9 mouse cellular contexts compared by ENCODE assay signal in genomic region chr13:104176874-104177273, GRCm38 (mm10). TPM values are rescaled to one million over a fixed set of nuclear protein-coding genes. Genes with fewer than 3 reads are reported as not detected.
A peak's percentile ranks its signal among the peaks of the same experiment; 100 is the strongest.
DNase-seq lines count a peak whose midpoint lies in the region; ATAC-seq lines count a peak whose summit lies in the region.
"Had no signal": no experiment of that assay in that cellular context is flagged by ENCODE, and none has a peak within 500 bp of the region (broad histone marks: within the 10 kb centered on the region; RNA-seq: fewer than 3 reads in every experiment).

No protein-coding gene starts in this region.

- WGBS in liver, embryonic 11.5 days: 51% methylated on average over 3 of the region's 3 CpGs
- 71% methylated on average over 3 of the region's 3 CpGs for WGBS in embryonic facial prominence, embryonic 14.5 days
- WGBS in limb, embryonic 10.5 days: 84% methylated on average over 3 of the region's 3 CpGs
- 86% methylated on average over 3 of the region's 3 CpGs for WGBS in neural tube, embryonic 14.5 days

- H3K4me1 ChIP-seq in liver, embryonic 11.5 days (replicated peaks; ENCODE audit: control insufficient read depth, insufficient read depth, low read length): peaks cover 12% of the 10 kb centered on the region; the same call in 1 of the 2 replicates
- peaks cover 14% of the 10 kb centered on the region for H3K4me1 ChIP-seq in embryonic facial prominence, embryonic 14.5 days (ENCODE audit: control insufficient read depth, insufficient read depth, low read length)
- peaks cover 15% of the 10 kb centered on the region for H3K4me1 ChIP-seq in limb, embryonic 10.5 days
- H3K4me1 ChIP-seq in neural tube, embryonic 14.5 days (ENCODE audit: control insufficient read depth, insufficient read depth, low read length): peaks cover 13% of the 10 kb centered on the region

- no peaks in the 10 kb centered on the region for H3K9me3 ChIP-seq in liver, embryonic 11.5 days (ENCODE audit: control insufficient read depth, low read length)
- H3K9me3 ChIP-seq in embryonic facial prominence, embryonic 14.5 days (ENCODE audit: control insufficient read depth, low read length): no peaks in the 10 kb centered on the region
- H3K9me3 ChIP-seq in limb, embryonic 10.5 days (replicated peaks): no peaks in the 10 kb centered on the region
- no peaks in the 10 kb centered on the region for H3K9me3 ChIP-seq in neural tube, embryonic 14.5 days (ENCODE audit: control insufficient read depth, low read length)

- no peaks in the 10 kb centered on the region for H3K27me3 ChIP-seq in liver, embryonic 11.5 days (replicated peaks; ENCODE audit: control insufficient read depth, insufficient read depth, low read length)
- no peaks in the 10 kb centered on the region for H3K27me3 ChIP-seq in embryonic facial prominence, embryonic 14.5 days (replicated peaks; ENCODE audit: control insufficient read depth, insufficient read depth, low read length)
- H3K27me3 ChIP-seq in limb, embryonic 10.5 days (ENCODE audit: low read depth, poor library complexity, severe bottlenecking): no peaks in the 10 kb centered on the region
- no peaks in the 10 kb centered on the region for H3K27me3 ChIP-seq in neural tube, embryonic 14.5 days (ENCODE audit: control insufficient read depth, insufficient read depth, low read length)

- no peak for ATAC-seq in liver, embryonic 11.5 days (replicated peaks; ENCODE audit: low FRiP score)
- ATAC-seq in embryonic facial prominence, embryonic 14.5 days (ENCODE audit: low read depth): no peak
- ATAC-seq in neural tube, embryonic 14.5 days (ENCODE audit: low read depth): no peak
- ATAC-seq in CD4-positive, CD25-positive, alpha-beta regulatory T cell, adult 4 months: no peak
- no peak for ATAC-seq in inflammation-experienced regulatory T-cells, adult 6 months
- no peak for ATAC-seq in megakaryocyte progenitor cell, adult 5-6 weeks (replicated peaks; ENCODE audit: poor library complexity)

- no peak overlapping the region for H3K27ac ChIP-seq in liver, embryonic 11.5 days (ENCODE audit: low read depth, low read length)
- no peak overlapping the region for H3K27ac ChIP-seq in embryonic facial prominence, embryonic 14.5 days (replicated peaks; ENCODE audit: low read depth, low read length)
- no peak overlapping the region for H3K27ac ChIP-seq in limb, embryonic 10.5 days
- no peak overlapping the region for H3K27ac ChIP-seq in neural tube, embryonic 14.5 days (ENCODE audit: low read depth, low read length)

- no peak overlapping the region for H3K9ac ChIP-seq in liver, embryonic 11.5 days (ENCODE audit: low read depth, low read length)
- H3K9ac ChIP-seq in embryonic facial prominence, embryonic 14.5 days (ENCODE audit: low read depth, low read length): peak overlapping the region; percentile 53
- H3K9ac ChIP-seq in neural tube, embryonic 14.5 days (replicated peaks; ENCODE audit: low read depth, low read length): no peak overlapping the region

- H3K4me2 ChIP-seq in liver, embryonic 11.5 days: peak overlapping the region; percentile 80
- H3K4me2 ChIP-seq in embryonic facial prominence, embryonic 14.5 days (ENCODE audit: low read depth, low read length): peak overlapping the region; percentile 70
- peak overlapping the region; percentile 80 for H3K4me2 ChIP-seq in neural tube, embryonic 14.5 days (ENCODE audit: low read depth, low read length)

- H3K4me3 ChIP-seq in liver, embryonic 11.5 days (ENCODE audit: low read depth, low read length): peak overlapping the region; percentile 50
- peak overlapping the region; percentile 81 for H3K4me3 ChIP-seq in embryonic facial prominence, embryonic 14.5 days (ENCODE audit: low read depth, low read length)
- H3K4me3 ChIP-seq in limb, embryonic 10.5 days: peak overlapping the region; percentile 64
- peak overlapping the region; percentile 96; the same call in 1 of the 2 replicates for H3K4me3 ChIP-seq in neural tube, embryonic 14.5 days (ENCODE audit: low read depth, low read length)

- DNase-seq in liver, embryonic 11.5 days (ENCODE audit: low spot score): no peak
- no peak for DNase-seq in liver
- no peak for DNase-seq in embryonic facial prominence, embryonic 14.5 days (ENCODE audit: low spot score)
- DNase-seq in limb, embryonic 10.5 days (ENCODE audit: low spot score): no peak
- DNase-seq: lung, postnatal 14 days had no signal

- H3K36me3 ChIP-seq in liver, embryonic 11.5 days (ENCODE audit: control insufficient read depth, insufficient read depth, low read length): peaks cover 2% of the 10 kb centered on the region; the same call in 1 of the 2 replicates
- H3K36me3 ChIP-seq in embryonic facial prominence, embryonic 14.5 days (ENCODE audit: control insufficient read depth, insufficient read depth, low read length): peaks cover 10% of the 10 kb centered on the region; the same call in 1 of the 2 replicates
- H3K36me3 ChIP-seq in limb, embryonic 10.5 days: peaks cover 31% of the 10 kb centered on the region
- no peaks in the 10 kb centered on the region; the same call in 1 of the 2 replicates for H3K36me3 ChIP-seq in neural tube, embryonic 14.5 days (ENCODE audit: control insufficient read depth, insufficient read depth, low read length)

RNA-seq across cellular contexts. Expression of gene Trappc13, which starts 1.4 kb away (rescaled TPM):
- polyA plus RNA-seq in liver, embryonic 11.5 days (2014; fragmentation: Nextera tagmentation; extraction: Ambion mirVana): 57.3 and 60.6 TPM in 2 replicates
- polyA plus RNA-seq in embryonic facial prominence, embryonic 14.5 days (2014; fragmentation: Nextera tagmentation; extraction: Ambion mirVana): 50.6 and 50.8 TPM in 2 replicates
- polyA plus RNA-seq in limb, embryonic 10.5 days (2016; fragmentation: Nextera tagmentation; extraction: Ambion mirVana): 70.3 and 71.1 TPM in 2 replicates
- 62.5 and 64.0 TPM in 2 replicates for polyA plus RNA-seq in neural tube, embryonic 14.5 days (2014; fragmentation: Nextera tagmentation; extraction: Ambion mirVana)
- polyA plus RNA-seq in CD4-positive, CD25-positive, alpha-beta regulatory T cell, adult 4 months (2017; shearing (Covaris generic)): 10 to 100 TPM; 42.1 to 48.5 TPM
- 10 to 100 TPM; 43.0 to 54.3 (median 50.0) TPM for polyA plus RNA-seq in inflammation-experienced regulatory T-cells, adult 6 months (2017; shearing (Covaris generic))
- total RNA-seq in megakaryocyte progenitor cell, adult 5-6 weeks (2015): 59.3 and 63.4 TPM in 2 replicates
- total RNA-seq in megakaryocyte progenitor cell, adult 5-6 weeks (2017): 67.6 and 69.5 TPM in 2 replicates

RNA-seq across cellular contexts. Expression of gene Trim23, which starts 1.7 kb away (rescaled TPM):
- polyA plus RNA-seq in liver, embryonic 11.5 days (2014; fragmentation: Nextera tagmentation; extraction: Ambion mirVana): 13.7 and 15.0 TPM in 2 replicates
- 20.6 and 22.2 TPM in 2 replicates for polyA plus RNA-seq in embryonic facial prominence, embryonic 14.5 days (2014; fragmentation: Nextera tagmentation; extraction: Ambion mirVana)
- polyA plus RNA-seq in limb, embryonic 10.5 days (2016; fragmentation: Nextera tagmentation; extraction: Ambion mirVana): 15.2 and 19.2 TPM in 2 replicates
- polyA plus RNA-seq in neural tube, embryonic 14.5 days (2014; fragmentation: Nextera tagmentation; extraction: Ambion mirVana): 42.7 and 43.5 TPM in 2 replicates
- polyA plus RNA-seq in CD4-positive, CD25-positive, alpha-beta regulatory T cell, adult 4 months (2017; shearing (Covaris generic)): 10 to 100 TPM; 19.4 to 25.5 TPM
- 10 to 100 TPM; 24.9 to 33.2 (median 28.6) TPM for polyA plus RNA-seq in inflammation-experienced regulatory T-cells, adult 6 months (2017; shearing (Covaris generic))
- 12.8 and 12.9 TPM in 2 replicates for total RNA-seq in megakaryocyte progenitor cell, adult 5-6 weeks (2015)
- total RNA-seq in megakaryocyte progenitor cell, adult 5-6 weeks (2017): 20.8 and 22.2 TPM in 2 replicates

RNA-seq across cellular contexts. Expression of gene Cenpk, which starts 51.5 kb away (rescaled TPM):
- 94.9 and 100.0 TPM in 2 replicates for polyA plus RNA-seq in liver, embryonic 11.5 days (2014; fragmentation: Nextera tagmentation; extraction: Ambion mirVana)
- 52.3 and 53.4 TPM in 2 replicates for polyA plus RNA-seq in embryonic facial prominence, embryonic 14.5 days (2014; fragmentation: Nextera tagmentation; extraction: Ambion mirVana)
- polyA plus RNA-seq in limb, embryonic 10.5 days (2016; fragmentation: Nextera tagmentation; extraction: Ambion mirVana): 92.0 and 92.9 TPM in 2 replicates
- 8.3 and 11.3 TPM in 2 replicates for polyA plus RNA-seq in neural tube, embryonic 14.5 days (2014; fragmentation: Nextera tagmentation; extraction: Ambion mirVana)
- polyA plus RNA-seq in CD4-positive, CD25-positive, alpha-beta regulatory T cell, adult 4 months (2017; shearing (Covaris generic)): 1 to 10 TPM; 2.6 to 5.6 TPM
- 10 to 100 TPM in 1 of 3 experiments, 1 to 10 TPM in 2; 4.9 to 26.3 (median 5.6) TPM for polyA plus RNA-seq in inflammation-experienced regulatory T-cells, adult 6 months (2017; shearing (Covaris generic))
- total RNA-seq in megakaryocyte progenitor cell, adult 5-6 weeks (2015): 43.2 and 43.9 TPM in 2 replicates
- 101 and 184 TPM in 2 replicates for total RNA-seq in megakaryocyte progenitor cell, adult 5-6 weeks (2017)

RNA-seq across cellular contexts. Expression of gene Ppwd1, which starts 51.8 kb away (rescaled TPM):
- 17.0 and 18.4 TPM in 2 replicates for polyA plus RNA-seq in liver, embryonic 11.5 days (2014; fragmentation: Nextera tagmentation; extraction: Ambion mirVana)
- polyA plus RNA-seq in embryonic facial prominence, embryonic 14.5 days (2014; fragmentation: Nextera tagmentation; extraction: Ambion mirVana): 11.9 and 13.1 TPM in 2 replicates
- 17.7 and 21.2 TPM in 2 replicates for polyA plus RNA-seq in limb, embryonic 10.5 days (2016; fragmentation: Nextera tagmentation; extraction: Ambion mirVana)
- 8.3 and 8.5 TPM in 2 replicates for polyA plus RNA-seq in neural tube, embryonic 14.5 days (2014; fragmentation: Nextera tagmentation; extraction: Ambion mirVana)
- polyA plus RNA-seq in CD4-positive, CD25-positive, alpha-beta regulatory T cell, adult 4 months (2017; shearing (Covaris generic)): 10 to 100 TPM; 14.9 to 15.6 TPM
- 10 to 100 TPM; 13.5 to 16.6 (median 15.0) TPM for polyA plus RNA-seq in inflammation-experienced regulatory T-cells, adult 6 months (2017; shearing (Covaris generic))
- 45.7 and 48.1 TPM in 2 replicates for total RNA-seq in megakaryocyte progenitor cell, adult 5-6 weeks (2015)
- 33.0 and 44.7 TPM in 2 replicates for total RNA-seq in megakaryocyte progenitor cell, adult 5-6 weeks (2017)
